ENCODE assay signal across 26 mouse cellular contexts in the genomic region with DNA sequence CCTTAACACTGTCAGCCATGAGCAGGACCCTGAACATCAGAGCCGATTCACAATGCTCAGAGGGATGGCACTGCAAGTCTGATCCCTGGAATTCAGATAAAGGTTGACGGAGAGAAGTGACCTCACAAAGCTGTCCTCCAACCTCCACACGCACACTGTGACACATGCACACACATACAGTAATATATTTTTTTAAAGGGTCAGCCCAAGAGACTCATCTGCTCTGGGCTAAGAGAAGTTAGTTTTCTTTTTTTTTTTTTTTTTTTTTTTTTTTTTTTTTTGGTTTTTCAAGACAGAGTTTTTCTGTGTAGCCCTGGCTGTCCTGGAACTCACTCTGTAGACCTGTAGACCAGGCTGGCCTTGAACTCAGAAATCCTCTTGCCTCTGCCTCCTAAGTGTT. TPM values are rescaled to one million over a fixed set of nuclear protein-coding genes. Genes with fewer than 3 reads are reported as not detected.
"Had no signal": no experiment of that assay in that cellular context is flagged by ENCODE, and none has a peak within 500 bp of the region (broad histone marks: within the 10 kb centered on the region; RNA-seq: fewer than 3 reads in every experiment).

No protein-coding gene starts in this region.

RNA-seq across cellular contexts. Expression of a gene that starts 3.9 kb away (rescaled TPM):
- total RNA-seq: hematopoietic stem cell, adult 5-6 weeks had no signal

RNA-seq across cellular contexts. Expression of a gene that starts 3.9 kb away (rescaled TPM):
- total RNA-seq: gastrocnemius, adult 18-20 months; gastrocnemius, adult 8-10 months; gastrocnemius, postnatal 14 days; gastrocnemius, postnatal 36 days; heart, adult 18-20 months; heart, adult 8-10 months; heart, postnatal 14 days; heart, postnatal 36 days; hematopoietic stem cell, adult 5-6 weeks; hindbrain, postnatal 0 days; layer of hippocampus, adult 2 months; layer of hippocampus, postnatal 10 days; layer of hippocampus, postnatal 25 days; left cerebral cortex, adult 2 months; left cerebral cortex, postnatal 14 days; left cerebral cortex, postnatal 36 days had no signal
- polyA plus RNA-seq: gonadal fat pad, adult 2 months; heart, postnatal 0 days; hindbrain, embryonic 13.5 days; hindbrain, postnatal 0 days; intestine, embryonic 14.5 days; kidney, embryonic 14.5 days; limb, embryonic 10.5 days; limb, embryonic 14.5 days had no signal

RNA-seq across cellular contexts. Expression of a gene that starts 30.0 kb away (rescaled TPM):
- total RNA-seq: gastrocnemius, adult 18-20 months; gastrocnemius, postnatal 14 days; gastrocnemius, postnatal 36 days; heart, adult 18-20 months; heart, adult 8-10 months; heart, postnatal 14 days; heart, postnatal 36 days; hematopoietic stem cell, adult 5-6 weeks; hindbrain, postnatal 0 days; left cerebral cortex, postnatal 14 days had no signal
- polyA plus RNA-seq: heart, embryonic 15.5 days; hindbrain, embryonic 15.5 days; hindbrain, postnatal 0 days; intestine, embryonic 14.5 days; kidney, embryonic 14.5 days; kidney, embryonic 16.5 days had no signal

RNA-seq across cellular contexts. Expression of a gene that starts 30.1 kb away (rescaled TPM):
- total RNA-seq: hematopoietic stem cell, adult 5-6 weeks had no signal
